Mouse (Mus musculus): ENCODE measurements around the gene 1700016H13Rik. TPM values are rescaled to one million over a fixed set of nuclear protein-coding genes. Genes with fewer than 3 reads are reported as not detected.

1700016H13Rik gene
- total RNA-seq, 1 experiment, result 0.18 TPM

DNA sequence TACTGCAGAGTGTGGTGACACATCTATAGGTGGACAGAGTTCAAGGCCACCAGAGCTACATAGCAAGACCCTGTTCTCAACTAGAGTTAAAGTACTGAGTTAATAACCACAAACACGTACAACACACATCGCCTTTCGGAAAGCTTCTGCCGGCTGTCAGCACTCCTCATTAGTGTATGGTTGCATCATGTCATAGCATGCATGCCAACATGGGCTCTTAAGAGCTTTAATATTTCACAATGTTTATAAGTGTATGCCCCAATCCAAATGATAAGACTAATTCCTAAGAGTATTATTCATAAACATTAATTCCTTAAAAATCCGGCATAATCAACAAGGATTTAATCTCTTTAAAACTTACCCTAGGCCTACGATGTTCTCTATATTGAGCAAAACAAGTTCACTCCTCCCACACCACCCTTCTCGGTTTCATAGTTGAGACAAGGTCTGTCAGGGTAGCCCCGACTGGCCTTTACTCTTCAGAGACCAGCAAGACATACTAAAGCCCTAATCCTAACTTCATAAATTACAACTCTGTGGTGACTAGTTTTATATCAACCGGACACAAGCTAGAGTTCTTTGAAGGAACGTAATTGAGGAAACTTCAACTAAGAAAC lies 44.8 kb downstream of the 1700016H13Rik start:
- no peak overlapping the region for H3K27ac ChIP-seq (ENCODE audit: insufficient read depth, low read depth, low read length, poor library complexity, severe bottlenecking)
- H3K4me1 ChIP-seq (ENCODE audit: control insufficient read depth in 2 of 2, insufficient read depth in 2 of 2, low read length in 2 of 2, poor library complexity in 1 of 2), result no peaks in the 10 kb centered on the region
- no peak overlapping the region for H3K4me3 ChIP-seq (ENCODE audit: insufficient read depth in 1 of 2, low read depth in 1 of 2, low read length in 2 of 2, poor library complexity in 1 of 2, severe bottlenecking in 1 of 2)
- DNase-seq (ENCODE audit: low read depth, low spot score), result no peak
- no peak overlapping the region for H3K9ac ChIP-seq (ENCODE audit: insufficient read depth, low read depth, low read length, poor library complexity, severe bottlenecking)
- no peaks in the 10 kb centered on the region for H3K9me3 ChIP-seq (ENCODE audit: control insufficient read depth, insufficient read depth, low read depth, low read length)
- H3K36me3 ChIP-seq (ENCODE audit: control insufficient read depth, insufficient read depth, low read length, poor library complexity, severe bottlenecking), result no peaks in the 10 kb centered on the region
- in situ Hi-C loops (cut with MboI; ENCODE audit: low sequenced_read_pairs in 2 of 2, unreplicated experiment in 2 of 2), result no loop called here
- TF ChIP-seq CHD2 (IDR thresholded peaks at IDR 0.05; ENCODE audit: low read depth, low read length) (no peak), MAFK (IDR thresholded peaks at IDR 0.05; ENCODE audit: insufficient read depth, low read depth, low read length) (no peak), ZNF384 (IDR thresholded peaks at IDR 0.05; ENCODE audit: low read depth, low read length) (no peak), ZC3H11A (IDR thresholded peaks at IDR 0.05; ENCODE audit: borderline replicate concordance, low read depth, low read length) (no peak), HCFC1 (IDR thresholded peaks at IDR 0.05; ENCODE audit: borderline replicate concordance, insufficient read depth, low read length) (no peak)

DNA sequence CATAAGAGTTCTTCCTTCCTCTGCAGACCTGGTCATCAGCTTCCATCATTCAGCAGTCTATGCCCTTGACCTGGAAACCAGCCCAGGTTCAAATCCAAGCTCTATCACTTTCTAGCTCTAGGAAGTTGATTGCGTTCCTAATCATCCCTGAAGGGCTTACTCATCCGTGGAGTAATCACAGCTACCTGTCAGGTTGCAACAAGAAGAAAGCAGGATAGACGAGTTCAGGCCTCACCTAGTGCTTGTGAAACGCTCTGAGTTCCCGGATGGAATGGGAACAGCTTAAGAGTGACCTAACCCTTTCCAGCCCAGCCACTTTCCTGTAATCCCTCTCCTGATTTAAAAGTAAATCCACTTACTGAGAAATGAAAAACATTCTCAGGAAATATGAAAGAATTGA lies 45.7 kb downstream of the 1700016H13Rik start:
- in situ Hi-C loops (cut with MboI; ENCODE audit: low sequenced_read_pairs in 2 of 2, unreplicated experiment in 2 of 2), result no loop called here
- Histone ChIP-seq H3K9me3 (ENCODE audit: control insufficient read depth, insufficient read depth, low read depth, low read length) (no peaks in the 10 kb centered on the region), H3K4me3 (ENCODE audit: insufficient read depth in 1 of 2, low read depth in 1 of 2, low read length in 2 of 2, poor library complexity in 1 of 2, severe bottlenecking in 1 of 2) (no peak overlapping the region), H3K9ac (ENCODE audit: insufficient read depth, low read depth, low read length, poor library complexity, severe bottlenecking) (no peak overlapping the region), H3K27ac (ENCODE audit: insufficient read depth, low read depth, low read length, poor library complexity, severe bottlenecking) (no peak overlapping the region), H3K4me1 (ENCODE audit: control insufficient read depth in 2 of 2, insufficient read depth in 2 of 2, low read length in 2 of 2, poor library complexity in 1 of 2) (no peaks in the 10 kb centered on the region), H3K36me3 (ENCODE audit: control insufficient read depth, insufficient read depth, low read length, poor library complexity, severe bottlenecking) (no peaks in the 10 kb centered on the region)
- TF ChIP-seq MAFK (IDR thresholded peaks at IDR 0.05; ENCODE audit: insufficient read depth, low read depth, low read length) (no peak), ZC3H11A (IDR thresholded peaks at IDR 0.05; ENCODE audit: borderline replicate concordance, low read depth, low read length) (no peak), CHD2 (IDR thresholded peaks at IDR 0.05; ENCODE audit: low read depth, low read length) (no peak), HCFC1 (IDR thresholded peaks at IDR 0.05; ENCODE audit: borderline replicate concordance, insufficient read depth, low read length) (no peak), ZNF384 (IDR thresholded peaks at IDR 0.05; ENCODE audit: low read depth, low read length) (no peak)
- no peak for DNase-seq (ENCODE audit: low read depth, low spot score)

DNA sequence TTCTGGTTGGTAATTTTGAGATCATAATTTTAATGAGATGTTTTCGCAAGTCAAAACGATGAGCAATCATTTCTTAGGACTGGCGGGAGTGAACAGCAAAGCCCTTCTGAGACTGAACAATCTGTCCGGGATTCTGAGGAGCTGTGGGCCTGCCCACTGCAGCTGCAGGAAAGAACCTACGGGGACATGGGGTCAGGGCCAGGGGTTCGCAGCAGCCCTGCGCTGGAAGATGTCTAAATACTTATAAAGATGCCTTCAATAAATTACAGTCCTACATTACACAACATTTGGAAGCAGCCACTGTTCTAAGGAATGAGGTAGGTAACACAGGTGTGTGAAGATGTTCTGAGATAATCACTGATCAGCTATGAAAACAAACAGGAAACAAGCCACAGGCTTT lies 50.1 kb downstream of the 1700016H13Rik start:
- Histone ChIP-seq H3K4me3 (ENCODE audit: insufficient read depth in 1 of 2, low read depth in 1 of 2, low read length in 2 of 2, poor library complexity in 1 of 2, severe bottlenecking in 1 of 2) (no peak overlapping the region), H3K9ac (ENCODE audit: insufficient read depth, low read depth, low read length, poor library complexity, severe bottlenecking) (no peak overlapping the region), H3K4me1 (ENCODE audit: control insufficient read depth in 2 of 2, insufficient read depth in 2 of 2, low read length in 2 of 2, poor library complexity in 1 of 2) (no peaks in the 10 kb centered on the region; a peak in 1 of 4 replicates), H3K9me3 (ENCODE audit: control insufficient read depth, insufficient read depth, low read depth, low read length) (no peaks in the 10 kb centered on the region), H3K36me3 (ENCODE audit: control insufficient read depth, insufficient read depth, low read length, poor library complexity, severe bottlenecking) (no peaks in the 10 kb centered on the region), H3K27ac (ENCODE audit: insufficient read depth, low read depth, low read length, poor library complexity, severe bottlenecking) (no peak overlapping the region)
- in situ Hi-C loops (cut with MboI; ENCODE audit: low sequenced_read_pairs in 2 of 2, unreplicated experiment in 2 of 2), result no loop called here
- TF ChIP-seq ZC3H11A (IDR thresholded peaks at IDR 0.05; ENCODE audit: borderline replicate concordance, low read depth, low read length) (no peak), HCFC1 (IDR thresholded peaks at IDR 0.05; ENCODE audit: borderline replicate concordance, insufficient read depth, low read length) (no peak), CHD2 (IDR thresholded peaks at IDR 0.05; ENCODE audit: low read depth, low read length) (no peak), MAFK (IDR thresholded peaks at IDR 0.05; ENCODE audit: insufficient read depth, low read depth, low read length) (no peak), ZNF384 (IDR thresholded peaks at IDR 0.05; ENCODE audit: low read depth, low read length) (no peak)
- DNase-seq (ENCODE audit: low read depth, low spot score), result no peak

DNA sequence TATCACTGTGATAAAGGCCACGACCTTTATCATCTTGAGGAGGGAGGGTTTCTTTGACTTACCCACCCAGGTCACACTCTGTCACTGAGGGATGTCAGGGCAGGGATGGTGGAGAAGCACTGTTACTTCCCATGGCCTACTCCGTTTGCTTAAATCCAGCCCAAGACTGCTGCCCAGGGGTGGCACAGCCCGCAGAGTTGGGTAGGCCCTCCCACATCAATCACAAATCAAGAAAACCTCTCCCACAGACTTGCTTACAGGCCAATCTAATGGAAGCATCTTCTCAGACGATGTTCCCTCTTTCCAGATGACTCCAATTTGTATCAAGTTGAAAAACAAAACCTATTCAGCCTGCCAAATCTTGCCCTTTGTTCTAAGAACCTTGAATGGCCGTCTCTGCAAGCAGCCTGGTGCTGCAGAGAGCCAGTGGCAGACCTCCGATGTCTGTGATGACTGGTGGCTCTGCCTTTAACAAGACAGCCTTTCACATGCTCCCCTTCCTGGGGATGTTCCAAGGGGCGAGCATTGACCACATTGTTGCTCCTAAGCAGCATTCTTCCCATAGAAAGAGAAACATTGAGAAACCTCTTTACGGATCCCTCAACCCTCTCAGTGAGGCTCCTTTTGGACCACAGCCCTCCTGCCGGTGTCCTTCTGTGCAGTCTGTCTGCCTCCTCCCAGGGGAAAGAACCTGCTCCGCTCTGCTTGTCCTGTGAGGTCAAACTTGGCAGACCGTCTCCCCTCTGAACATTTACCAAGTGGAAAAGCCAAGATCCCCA lies 52.5 kb downstream of the 1700016H13Rik start:
- Histone ChIP-seq H3K9ac (ENCODE audit: insufficient read depth, low read depth, low read length, poor library complexity, severe bottlenecking) (no peak overlapping the region), H3K4me1 (ENCODE audit: control insufficient read depth in 2 of 2, insufficient read depth in 2 of 2, low read length in 2 of 2, poor library complexity in 1 of 2) (no peaks in the 10 kb centered on the region; a peak in 1 of 4 replicates), H3K4me3 (ENCODE audit: insufficient read depth in 1 of 2, low read depth in 1 of 2, low read length in 2 of 2, poor library complexity in 1 of 2, severe bottlenecking in 1 of 2) (no peak overlapping the region), H3K36me3 (ENCODE audit: control insufficient read depth, insufficient read depth, low read length, poor library complexity, severe bottlenecking) (no peaks in the 10 kb centered on the region), H3K9me3 (ENCODE audit: control insufficient read depth, insufficient read depth, low read depth, low read length) (no peaks in the 10 kb centered on the region), H3K27ac (ENCODE audit: insufficient read depth, low read depth, low read length, poor library complexity, severe bottlenecking) (no peak overlapping the region)
- no peak for DNase-seq (ENCODE audit: low read depth, low spot score)
- TF ChIP-seq ZNF384 (IDR thresholded peaks at IDR 0.05; ENCODE audit: low read depth, low read length) (no peak), MAFK (IDR thresholded peaks at IDR 0.05; ENCODE audit: insufficient read depth, low read depth, low read length) (no peak), HCFC1 (IDR thresholded peaks at IDR 0.05; ENCODE audit: borderline replicate concordance, insufficient read depth, low read length) (no peak), ZC3H11A (IDR thresholded peaks at IDR 0.05; ENCODE audit: borderline replicate concordance, low read depth, low read length) (no peak)
- in situ Hi-C loops (cut with MboI; ENCODE audit: low sequenced_read_pairs in 2 of 2, unreplicated experiment in 2 of 2), result no loop called here
